Mouse (Mus musculus) MN1 (cell line): ENCODE measurements around the gene Ces1c.
A peak's percentile ranks its signal among the peaks of the same experiment; 100 is the strongest.

Experiments
- DNase-seq: peaks from one replicate; pipeline ENCODE4 v3.0.0-alpha.2; 2016; ENCODE audit warnings: low spot score

The Ces1c gene

DNA sequence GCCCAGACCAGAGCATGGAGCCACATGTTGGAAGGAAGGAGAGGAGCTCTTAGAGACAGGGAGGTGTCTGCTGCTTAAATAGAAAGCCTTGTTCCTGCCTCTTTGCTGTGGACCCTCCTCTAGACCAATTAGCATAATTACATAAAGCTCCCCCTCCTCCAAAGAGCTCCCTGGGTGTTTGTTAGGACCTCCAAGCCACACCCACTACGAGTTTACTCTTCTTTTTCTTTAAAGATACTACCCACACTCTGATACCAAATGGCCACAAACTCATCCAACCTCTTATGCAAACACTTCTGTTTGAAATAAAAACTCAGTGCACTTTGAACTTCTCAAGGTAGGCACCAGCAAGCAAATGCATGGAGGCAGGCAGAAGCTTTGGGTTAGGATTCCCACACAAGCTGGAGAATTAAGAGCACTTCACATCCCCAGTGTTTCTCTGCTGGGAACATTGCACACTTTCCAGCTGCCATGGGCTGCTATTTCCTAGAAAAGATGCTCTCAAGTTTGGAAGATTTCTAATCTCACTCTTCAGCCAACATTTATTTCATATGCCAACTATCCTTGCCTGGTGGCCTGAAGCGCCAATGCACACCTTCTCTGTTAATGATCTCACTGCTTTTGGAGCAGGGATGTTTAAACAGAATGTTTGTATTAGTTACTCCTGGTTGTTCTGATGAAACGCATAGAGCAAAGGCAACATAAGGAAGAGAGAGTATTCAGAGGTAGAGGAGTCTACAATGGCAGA, at the start of gene Ces1c:
Gene Ces1c, minus strand, starts transcription at position 51 of the 748 bp plus-strand sequence.
- no peak for DNase-seq

- no peak for DNase-seq
Observed at GRCm38 (mm10) chr8:93180581-93181129, 49.6 kb upstream of the Ces1c start.

GRCm38 (mm10) chr8:93176593-93176992, 45.5 kb upstream of the Ces1c start:
- no peak for DNase-seq

GRCm38 (mm10) chr8:93174554-93174953, 43.5 kb upstream of the Ces1c start:
- DNase-seq, result no peak

- DNase-seq, result no peak
Observed at GRCm38 (mm10) chr8:93171846-93172590, 40.9 kb upstream of the Ces1c start.

GRCm38 (mm10) chr8:93163363-93163762, 32.3 kb upstream of the Ces1c start:
- DNase-seq, result no peak

- no peak for DNase-seq
Observed at GRCm38 (mm10) chr8:93151401-93151800, 20.3 kb upstream of the Ces1c start.

GRCm38 (mm10) chr8:93147331-93147730, 16.2 kb upstream of the Ces1c start:
- no peak for DNase-seq

- DNase-seq, result peak; percentile 41
Observed at GRCm38 (mm10) chr8:93140696-93141095, 9.6 kb upstream of the Ces1c start.

DNA sequence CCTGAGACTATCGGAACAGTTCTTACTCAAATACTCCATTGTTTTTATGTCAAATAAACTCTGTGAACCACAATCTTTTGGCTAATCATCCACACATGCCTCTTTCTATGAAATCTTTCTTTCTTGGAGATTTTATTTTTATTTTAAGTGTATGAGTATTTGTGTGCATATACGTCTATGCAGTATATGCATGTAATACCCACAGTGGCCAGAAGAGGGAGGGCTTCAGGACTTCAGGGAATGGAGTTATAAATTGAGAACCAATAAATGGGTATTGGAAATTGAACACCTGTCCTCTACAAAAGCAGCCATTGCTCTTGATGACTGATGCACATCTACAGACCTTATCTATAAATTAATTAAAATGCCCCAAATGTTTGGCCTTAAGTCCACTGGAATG, 1.1 kb upstream of the Ces1c start:
- DNase-seq, result no peak

- DNase-seq, result no peak
Observed at GRCm38 (mm10) chr8:93126476-93126875, 4.6 kb downstream of the Ces1c start.

- DNase-seq, result no peak
Observed at GRCm38 (mm10) chr8:93122005-93122404, 9.1 kb downstream of the Ces1c start.

DNA sequence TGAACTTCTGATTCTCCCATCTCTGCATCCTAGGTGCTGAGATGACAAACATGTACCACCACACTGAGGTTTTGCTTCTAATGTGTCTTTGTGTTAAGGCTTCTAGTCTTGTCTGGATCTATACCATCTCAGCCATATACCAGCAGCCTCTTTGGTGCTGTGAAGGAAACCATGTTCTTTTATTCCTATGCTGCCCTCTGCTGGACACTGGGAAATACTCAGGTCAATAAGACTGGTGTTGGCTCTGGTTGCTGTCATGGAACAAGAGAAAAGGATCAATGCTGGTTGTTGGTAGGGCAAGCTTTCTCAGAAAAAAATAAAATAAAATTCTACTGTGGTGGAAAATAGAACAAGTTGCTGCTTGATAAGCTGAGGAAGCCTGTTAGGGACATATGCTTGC, 35.7 kb downstream of the Ces1c start:
- DNase-seq, result peak; percentile 13

DNA sequence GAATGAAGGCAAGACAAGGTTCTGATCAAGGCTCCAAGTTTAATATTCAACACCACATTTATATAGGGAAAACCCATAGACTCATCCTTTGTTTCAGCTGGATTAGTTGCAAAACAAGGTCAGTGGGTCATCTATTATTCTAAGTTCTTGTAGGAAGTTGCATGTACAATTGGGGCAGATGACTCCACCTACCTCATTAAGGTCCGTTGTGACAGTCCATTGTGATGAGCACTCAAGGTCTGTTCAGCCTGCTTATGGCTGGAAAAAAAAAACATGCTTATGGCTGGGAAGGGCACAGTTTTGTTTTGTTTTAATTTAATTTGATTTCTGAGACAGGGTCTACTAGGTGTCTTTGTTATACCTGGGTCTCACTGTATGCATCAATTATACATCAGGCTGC, 39.8 kb downstream of the Ces1c start:
- DNase-seq, result no peak

GRCm38 (mm10) chr8:93088686-93089122, 42.4 kb downstream of the Ces1c start:
- no peak for DNase-seq

- DNase-seq, result no peak
Observed at GRCm38 (mm10) chr8:93088193-93088592, 42.9 kb downstream of the Ces1c start.

DNA sequence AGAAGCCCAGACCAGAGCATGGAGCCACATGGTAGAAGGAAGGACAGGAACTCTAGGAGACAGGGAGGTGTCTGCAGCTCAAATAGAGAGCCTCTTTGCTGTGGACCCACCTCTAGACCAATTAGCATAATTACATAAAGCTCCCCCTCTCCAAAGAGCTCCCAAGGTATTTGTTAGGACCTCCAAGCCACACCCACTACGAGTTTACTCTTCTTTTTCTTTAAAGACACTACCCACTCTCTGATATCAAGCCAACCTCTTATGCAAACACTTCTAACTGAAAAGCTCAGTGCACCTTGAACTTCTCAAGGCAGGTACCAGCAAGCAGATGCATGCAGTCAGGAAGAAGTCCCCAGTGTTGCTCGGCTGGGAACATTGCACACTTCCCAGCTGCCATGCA, 51.2 kb downstream of the Ces1c start, which contains the start of gene Ces1b:
Gene Ces1b, minus strand, starts transcription at position 131 of the 400 bp plus-strand sequence.
- DNase-seq, result no peak

- DNase-seq, result peak; percentile 11
Observed at GRCm38 (mm10) chr8:93075251-93075650, 55.8 kb downstream of the Ces1c start.

- no peak for DNase-seq
Observed at GRCm38 (mm10) chr8:93063416-93064117, 67.5 kb downstream of the Ces1c start.

DNA sequence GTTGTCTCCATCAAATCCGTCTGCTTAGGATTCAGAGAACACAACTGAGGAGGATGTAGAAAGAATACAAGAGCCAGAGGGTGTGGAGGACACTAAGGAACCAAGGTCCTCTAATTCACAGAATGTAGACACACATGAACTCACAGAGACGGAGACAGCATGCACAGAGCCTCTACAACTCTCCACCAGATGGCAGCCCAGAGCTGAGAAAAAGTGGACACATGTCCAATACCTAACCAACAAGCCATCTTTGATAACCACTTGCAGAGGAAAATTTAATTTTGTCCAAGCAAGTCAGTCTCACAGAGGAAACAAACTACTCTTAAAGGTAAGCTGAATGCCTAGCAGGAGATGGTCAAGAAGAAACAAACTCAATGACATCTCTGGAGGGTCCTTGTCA, 71.9 kb downstream of the Ces1c start:
- peak; percentile 34 for DNase-seq

- DNase-seq, result no peak
Observed at GRCm38 (mm10) chr8:93055238-93055637, 75.8 kb downstream of the Ces1c start.
